Mouse (Mus musculus): ENCODE results near the gene Ccl6. TPM values are rescaled to one million over a fixed set of nuclear protein-coding genes. Genes with fewer than 3 reads are reported as not detected.
A peak's percentile ranks its signal among the peaks of the same experiment; 100 is the strongest.
"Not testable (repeated sequence)": the region's sequence is repeated elsewhere in the genome, so short reads cannot be mapped to it uniquely, and the experiment has no call there.

The Ccl6 gene
- total RNA-seq, 2 experiments from 2014 or later = 2.9 to 3.7 TPM

- DNase-seq (ENCODE audit: low spot score in 2 of 2) = peak in 1 of 2 experiments; percentile 37
Observed at GRCm38 (mm10) chr11:83563754-83564153, 29.1 kb downstream of the Ccl6 start.

- DNase-seq (ENCODE audit: low spot score in 2 of 2) = no peak
Observed at GRCm38 (mm10) chr11:83562311-83562887, 30.5 kb downstream of the Ccl6 start.

- DNase-seq (ENCODE audit: low spot score in 2 of 2) = no peak
Observed at GRCm38 (mm10) chr11:83560405-83560804, 32.5 kb downstream of the Ccl6 start.

- DNase-seq (ENCODE audit: low spot score in 2 of 2) = no peak
Observed at GRCm38 (mm10) chr11:83557074-83557473, 35.8 kb downstream of the Ccl6 start.

- DNase-seq (ENCODE audit: low spot score in 2 of 2) = peak in 1 of 2 experiments; percentile 32
Observed at GRCm38 (mm10) chr11:83556085-83556781, 36.7 kb downstream of the Ccl6 start.

GRCm38 (mm10) chr11:83551668-83552067, 41.2 kb downstream of the Ccl6 start:
- no peak for DNase-seq (ENCODE audit: low spot score in 2 of 2)

GRCm38 (mm10) chr11:83551037-83551436, 41.9 kb downstream of the Ccl6 start:
- not testable (repeated sequence) for DNase-seq (ENCODE audit: low spot score in 2 of 2)

- no peak for DNase-seq (ENCODE audit: low spot score in 2 of 2)
Observed at GRCm38 (mm10) chr11:83550186-83550632, 42.7 kb downstream of the Ccl6 start.

- DNase-seq (ENCODE audit: low spot score in 2 of 2) = no peak
Observed at GRCm38 (mm10) chr11:83544214-83544613, 48.7 kb downstream of the Ccl6 start.

GRCm38 (mm10) chr11:83541415-83541814, 51.5 kb downstream of the Ccl6 start:
- no peak for DNase-seq (ENCODE audit: low spot score in 2 of 2)

- DNase-seq (ENCODE audit: low spot score in 2 of 2) = no peak
Observed at GRCm38 (mm10) chr11:83540931-83541330, 52.0 kb downstream of the Ccl6 start.

- no peak for DNase-seq (ENCODE audit: low spot score in 2 of 2)
Observed at GRCm38 (mm10) chr11:83538705-83539314, 54.1 kb downstream of the Ccl6 start.

Other genes starting within 250 kb of the Ccl6 start
- 1 to 10 TPM; 1.8 to 2.6 TPM for gene Rasl10b, start 183.9 kb downstream of the Ccl6 start, total RNA-seq (2021)
- under 1 TPM; 0.15 to 0.34 TPM for gene Gas2l2, start 163.6 kb downstream of the Ccl6 start, total RNA-seq (2021)
- gene 1700020L24Rik, start 155.4 kb downstream of the Ccl6 start, total RNA-seq (2021) = not detected
- 1 to 10 TPM; 4.7 to 5.4 TPM for gene Mmp28, start 130.0 kb downstream of the Ccl6 start, total RNA-seq (2021)
- 10 to 100 TPM; 34.6 to 40.1 TPM for gene Taf15, start 120.0 kb downstream of the Ccl6 start, total RNA-seq (2021)
- gene Heatr9, start 70.9 kb downstream of the Ccl6 start, total RNA-seq (2021) = not detected
- not detected for gene Ccl5, start 62.6 kb downstream of the Ccl6 start, total RNA-seq (2021)
- gene Ccl9, start 14.5 kb downstream of the Ccl6 start, total RNA-seq (2021) = 1 to 10 TPM; 4.0 to 4.9 TPM
- not detected for gene Rpl9-ps1, start 52.5 kb upstream of the Ccl6 start, total RNA-seq (2021)
- not detected for gene Ccl3, start 56.3 kb upstream of the Ccl6 start, total RNA-seq (2021)
- under 1 TPM in 1 of 2 experiments, not detected in 1; 0.44 TPM for gene Ccl4, start 69.5 kb upstream of the Ccl6 start, total RNA-seq (2021)
- under 1 TPM; 0.75 to 0.78 TPM for gene Wfdc17, start 110.9 kb upstream of the Ccl6 start, total RNA-seq (2021)
- not detected for gene Wfdc18, start 115.9 kb upstream of the Ccl6 start, total RNA-seq (2021)
- gene Wfdc21, start 153.9 kb upstream of the Ccl6 start, total RNA-seq (2021) = under 1 TPM in 1 of 2 experiments, not detected in 1; 0.73 TPM
- 10 to 100 TPM; 11.1 to 12.8 TPM for gene Heatr6, start 160.6 kb upstream of the Ccl6 start, total RNA-seq (2021)